Mouse (Mus musculus) lung, postnatal 0 days (tissue): ENCODE measurements around the gene Arhgap27.

Source experiments
- CTCF ChIP-seq: IDR thresholded peaks from 2 replicates; pipeline ENCODE4 v1.5.1; 2016; ENCODE audit warnings: antibody characterized with exemption, mild to moderate bottlenecking
- EP300 ChIP-seq: IDR thresholded peaks from 2 replicates; pipeline ENCODE4 v1.6.1; 2016; ENCODE audit warnings: antibody characterized with exemption, mild to moderate bottlenecking, control low read depth

DNA sequence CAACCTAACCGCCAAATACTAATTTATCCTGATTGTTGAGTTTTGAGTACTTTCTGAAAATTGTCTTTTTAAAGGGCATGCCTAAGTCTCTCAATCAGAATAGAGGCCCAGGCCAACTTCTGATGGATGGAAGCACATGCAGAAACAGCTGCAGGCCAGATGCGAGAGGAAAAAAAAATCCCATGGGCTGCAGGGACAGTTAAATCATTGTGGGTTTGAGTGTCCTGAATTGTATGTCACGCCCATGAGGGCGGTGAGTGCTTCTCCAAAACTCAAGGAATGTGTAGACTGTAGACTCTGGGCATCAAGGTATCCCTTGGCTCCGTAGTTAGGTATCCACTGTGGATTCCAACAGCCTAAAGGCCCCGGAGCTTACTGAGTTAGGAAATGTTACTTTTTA lies 69.4 kb downstream of the Arhgap27 start:
- TF ChIP-seq CTCF (no peak), EP300 (no peak)
